Mouse (Mus musculus): ENCODE measurements around the gene Hyls1. TPM values are rescaled to one million over a fixed set of nuclear protein-coding genes. Genes with fewer than 3 reads are reported as not detected.

Gene Hyls1
- total and polyA plus RNA-seq, 3 experiments = 2.7 to 27.7 (median 18.6) TPM

GRCm38 (mm10) chr9:35587674-35588073, 17.5 kb upstream of the Hyls1 start:
- no peak for TF ChIP-seq GATA1 (IDR thresholded peaks at IDR 0.05; ENCODE audit: borderline replicate concordance, low read length)
- no peak for TF ChIP-seq GATA2 (IDR thresholded peaks at IDR 0.05; ENCODE audit: borderline replicate concordance, low read depth, low read length)
- TF ChIP-seq CTCF (IDR thresholded peaks at IDR 0.05; ENCODE audit: low read depth, low read length) = no peak
- no peak for TF ChIP-seq TAL1 (conservative IDR thresholded peaks at IDR 0.05; ENCODE audit: low read depth, low read length)
- TF ChIP-seq POLR2AphosphoS5 (IDR thresholded peaks at IDR 0.05; ENCODE audit: insufficient replicate concordance, low read depth, low read length) = no peak
- no peak for DNase-seq (ENCODE audit: low spot score)
- Histone ChIP-seq H3K4me1 (ENCODE audit: insufficient read depth, low read depth, low read length) (peaks cover 3% of the 10 kb centered on the region; the same call in 1 of the 2 replicates), H3K9me3 (replicated peaks) (no peaks in the 10 kb centered on the region), H3K27me3 (ENCODE audit: insufficient read depth, low read length) (peaks cover 8% of the 10 kb centered on the region; the same call in 1 of the 2 replicates), H3K36me3 (replicated peaks) (no peaks in the 10 kb centered on the region), H3K4me3 (ENCODE audit: low read depth, low read length) (no peak overlapping the region)
- ATAC-seq (ENCODE audit: extremely low read depth, insufficient number of reproducible peaks, low FRiP score, poor library complexity, severe bottlenecking) = no peak

DNA sequence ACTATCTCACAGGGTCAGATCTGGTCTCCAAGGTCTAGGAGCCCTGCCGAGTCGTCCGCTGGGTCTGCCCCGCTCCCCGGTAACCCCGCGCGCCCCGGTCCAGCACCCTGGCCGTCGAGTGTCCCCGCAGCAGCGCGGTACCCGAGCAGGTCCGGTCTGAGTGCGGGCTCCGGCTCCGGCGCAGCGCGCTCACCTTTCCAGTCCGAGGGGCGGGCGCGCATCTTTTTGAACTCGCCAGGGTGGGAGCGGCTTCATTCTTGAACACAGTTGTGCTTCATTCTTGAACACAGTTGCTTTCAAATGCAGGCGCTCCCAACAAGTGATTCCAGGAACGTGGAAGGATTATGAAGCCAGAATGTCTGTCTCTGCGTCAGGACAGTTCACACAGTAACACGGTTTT, 4.2 kb upstream of the Hyls1 start:
- no peaks in the 10 kb centered on the region for H3K27me3 ChIP-seq (ENCODE audit: insufficient read depth, low read length)
- no peak for TF ChIP-seq CTCF (IDR thresholded peaks at IDR 0.05; ENCODE audit: low read depth, low read length)
- TF ChIP-seq TAL1 (conservative IDR thresholded peaks at IDR 0.05; ENCODE audit: low read depth, low read length) = no peak
- TF ChIP-seq GATA1 (IDR thresholded peaks at IDR 0.05; ENCODE audit: borderline replicate concordance, low read length) = no peak
- TF ChIP-seq POLR2AphosphoS5 (IDR thresholded peaks at IDR 0.05; ENCODE audit: insufficient replicate concordance, low read depth, low read length) = no peak
- TF ChIP-seq GATA2 (IDR thresholded peaks at IDR 0.05; ENCODE audit: borderline replicate concordance, low read depth, low read length) = no peak
- peaks cover 3% of the 10 kb centered on the region; the same call in 1 of the 2 replicates for H3K4me1 ChIP-seq (ENCODE audit: insufficient read depth, low read depth, low read length)
- H3K36me3 ChIP-seq (replicated peaks) = no peaks in the 10 kb centered on the region
- ATAC-seq (ENCODE audit: extremely low read depth, insufficient number of reproducible peaks, low FRiP score, poor library complexity, severe bottlenecking) = no peak
- H3K4me3 ChIP-seq (ENCODE audit: low read depth, low read length) = no peak overlapping the region
- no peaks in the 10 kb centered on the region for H3K9me3 ChIP-seq (replicated peaks)
- no peak for DNase-seq (ENCODE audit: low spot score)

DNA sequence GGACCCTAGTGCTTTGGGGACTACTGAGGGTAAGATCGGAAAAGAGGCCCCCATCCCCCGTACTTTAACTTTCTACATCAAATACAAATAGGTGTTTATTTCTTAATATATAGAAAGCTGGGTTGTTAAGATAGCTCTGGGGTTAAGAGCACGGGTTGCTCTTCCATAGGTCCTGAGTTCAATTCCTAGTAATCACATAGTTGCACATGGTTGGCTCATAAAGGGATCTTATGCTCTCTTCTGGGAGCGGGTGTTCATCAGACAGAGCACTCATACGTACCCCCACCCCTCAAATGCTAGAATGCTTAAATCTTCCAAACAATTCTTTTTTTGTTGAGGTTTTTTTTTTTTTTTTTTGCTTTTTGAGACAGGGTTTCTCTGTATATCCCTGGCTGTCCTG, 465 bp upstream of the Hyls1 start:
- DNase-seq (ENCODE audit: low spot score) = no peak
- no peak for ATAC-seq (ENCODE audit: extremely low read depth, insufficient number of reproducible peaks, low FRiP score, poor library complexity, severe bottlenecking)
- H3K9me3 ChIP-seq (replicated peaks) = no peaks in the 10 kb centered on the region
- H3K27me3 ChIP-seq (ENCODE audit: insufficient read depth, low read length) = no peaks in the 10 kb centered on the region
- no peak for TF ChIP-seq GATA2 (IDR thresholded peaks at IDR 0.05; ENCODE audit: borderline replicate concordance, low read depth, low read length)
- no peak for TF ChIP-seq TAL1 (conservative IDR thresholded peaks at IDR 0.05; ENCODE audit: low read depth, low read length)
- TF ChIP-seq CTCF (IDR thresholded peaks at IDR 0.05; ENCODE audit: low read depth, low read length) = no peak
- no peak for TF ChIP-seq GATA1 (IDR thresholded peaks at IDR 0.05; ENCODE audit: borderline replicate concordance, low read length)
- TF ChIP-seq POLR2AphosphoS5 (IDR thresholded peaks at IDR 0.05; ENCODE audit: insufficient replicate concordance, low read depth, low read length) = no peak
- peaks cover 27% of the 10 kb centered on the region for H3K36me3 ChIP-seq (replicated peaks)
- H3K4me1 ChIP-seq (ENCODE audit: insufficient read depth, low read depth, low read length) = peaks cover 15% of the 10 kb centered on the region; the same call in 1 of the 2 replicates
- peak overlapping the region; percentile 93 for H3K4me3 ChIP-seq (ENCODE audit: low read depth, low read length)

GRCm38 (mm10) chr9:35567995-35568394, 2.2 kb downstream of the Hyls1 start:
- no peak for TF ChIP-seq GATA2 (IDR thresholded peaks at IDR 0.05; ENCODE audit: borderline replicate concordance, low read depth, low read length)
- no peak for TF ChIP-seq CTCF (IDR thresholded peaks at IDR 0.05; ENCODE audit: low read depth, low read length)
- TF ChIP-seq POLR2AphosphoS5 (IDR thresholded peaks at IDR 0.05; ENCODE audit: insufficient replicate concordance, low read depth, low read length) = no peak
- no peak for TF ChIP-seq GATA1 (IDR thresholded peaks at IDR 0.05; ENCODE audit: borderline replicate concordance, low read length)
- TF ChIP-seq TAL1 (conservative IDR thresholded peaks at IDR 0.05; ENCODE audit: low read depth, low read length) = no peak
- Histone ChIP-seq H3K36me3 (replicated peaks) (peaks cover 48% of the 10 kb centered on the region), H3K9me3 (replicated peaks) (no peaks in the 10 kb centered on the region), H3K27me3 (ENCODE audit: insufficient read depth, low read length) (no peaks in the 10 kb centered on the region), H3K4me3 (ENCODE audit: low read depth, low read length) (no peak overlapping the region), H3K4me1 (ENCODE audit: insufficient read depth, low read depth, low read length) (peaks cover 21% of the 10 kb centered on the region; the same call in 1 of the 2 replicates)
- no peak for DNase-seq (ENCODE audit: low spot score)
- no peak for ATAC-seq (ENCODE audit: extremely low read depth, insufficient number of reproducible peaks, low FRiP score, poor library complexity, severe bottlenecking)

DNA sequence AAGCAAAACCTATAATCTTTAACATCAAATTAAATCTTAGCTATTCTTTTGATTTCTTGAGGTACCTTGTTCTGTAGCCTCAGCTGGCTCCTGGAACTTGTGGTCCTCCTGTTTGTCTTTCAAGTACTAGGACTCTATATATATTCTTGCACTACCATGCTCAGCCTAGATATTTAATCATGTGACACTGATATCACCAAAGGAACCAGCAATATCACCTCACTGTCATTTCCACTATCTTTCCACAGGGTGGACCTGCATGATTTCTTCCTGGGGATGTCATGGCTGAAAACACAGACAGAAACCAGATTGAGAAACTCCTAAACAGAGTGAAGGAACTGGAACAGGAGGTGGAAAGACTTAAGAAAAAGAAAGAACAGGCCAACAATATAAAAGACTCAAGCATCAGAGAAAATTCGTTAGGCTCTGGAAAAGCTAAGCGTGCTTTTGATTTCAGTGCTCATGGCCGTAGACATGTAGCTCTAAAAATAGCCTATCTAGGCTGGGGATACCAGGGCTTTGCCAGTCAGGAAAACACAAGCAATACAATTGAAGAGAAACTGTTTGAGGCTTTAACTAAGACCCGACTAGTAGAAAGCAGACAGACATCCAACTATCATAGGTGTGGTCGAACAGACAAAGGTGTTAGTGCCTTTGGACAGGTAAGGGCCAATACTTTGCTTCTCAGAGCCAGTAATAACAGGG, 5.5 kb downstream of the Hyls1 start:
- peaks cover 61% of the 10 kb centered on the region for H3K36me3 ChIP-seq (replicated peaks)
- H3K9me3 ChIP-seq (replicated peaks) = no peaks in the 10 kb centered on the region
- H3K27me3 ChIP-seq (ENCODE audit: insufficient read depth, low read length) = no peaks in the 10 kb centered on the region
- DNase-seq (ENCODE audit: low spot score) (no peak), ATAC-seq (ENCODE audit: extremely low read depth, insufficient number of reproducible peaks, low FRiP score, poor library complexity, severe bottlenecking) (no peak)
- peaks cover 34% of the 10 kb centered on the region for H3K4me1 ChIP-seq (ENCODE audit: insufficient read depth, low read depth, low read length)
- H3K4me3 ChIP-seq (ENCODE audit: low read depth, low read length) = no peak overlapping the region
- TF ChIP-seq GATA1 (IDR thresholded peaks at IDR 0.05; ENCODE audit: borderline replicate concordance, low read length) = no peak
- no peak for TF ChIP-seq CTCF (IDR thresholded peaks at IDR 0.05; ENCODE audit: low read depth, low read length)
- TF ChIP-seq GATA2 (IDR thresholded peaks at IDR 0.05; ENCODE audit: borderline replicate concordance, low read depth, low read length) = no peak
- TF ChIP-seq POLR2AphosphoS5 (IDR thresholded peaks at IDR 0.05; ENCODE audit: insufficient replicate concordance, low read depth, low read length) = no peak
- no peak for TF ChIP-seq TAL1 (conservative IDR thresholded peaks at IDR 0.05; ENCODE audit: low read depth, low read length)

- TF ChIP-seq GATA1 (IDR thresholded peaks at IDR 0.05; ENCODE audit: borderline replicate concordance, low read length) = no peak
- no peak for TF ChIP-seq POLR2AphosphoS5 (IDR thresholded peaks at IDR 0.05; ENCODE audit: insufficient replicate concordance, low read depth, low read length)
- no peak for TF ChIP-seq GATA2 (IDR thresholded peaks at IDR 0.05; ENCODE audit: borderline replicate concordance, low read depth, low read length)
- TF ChIP-seq TAL1 (conservative IDR thresholded peaks at IDR 0.05; ENCODE audit: low read depth, low read length) = no peak
- TF ChIP-seq CTCF (IDR thresholded peaks at IDR 0.05; ENCODE audit: low read depth, low read length) = no peak
- H3K4me3 ChIP-seq (ENCODE audit: low read depth, low read length) = no peak overlapping the region
- H3K4me1 ChIP-seq (ENCODE audit: insufficient read depth, low read depth, low read length) = peaks cover 34% of the 10 kb centered on the region
- ATAC-seq (ENCODE audit: extremely low read depth, insufficient number of reproducible peaks, low FRiP score, poor library complexity, severe bottlenecking) (no peak), DNase-seq (ENCODE audit: low spot score) (no peak)
- no peaks in the 10 kb centered on the region for H3K9me3 ChIP-seq (replicated peaks)
- H3K36me3 ChIP-seq (replicated peaks) = peaks cover 43% of the 10 kb centered on the region
- peaks cover 13% of the 10 kb centered on the region for H3K27me3 ChIP-seq (ENCODE audit: insufficient read depth, low read length)
Observed at GRCm38 (mm10) chr9:35561583-35561982, 8.6 kb downstream of the Hyls1 start.
